Mouse (Mus musculus): ENCODE measurements at regions not wholly inside any gene's neighbourhood (a gene's known extent, or its start where the extent isn't known, plus 50 kb on each side); places are given as distances from the start of the nearest gene placed in this dataset.

GRCm38 (mm10) chr5:103360775-103361247, 64.2 kb upstream of the Ptpn13 start:
- TF ChIP-seq CTCF (IDR thresholded peaks at IDR 0.05; ENCODE audit: borderline replicate concordance, control insufficient read depth, extremely low read depth, insufficient read depth, low read length, poor library complexity) (no peak), POLR2A (IDR thresholded peaks at IDR 0.05; ENCODE audit: control insufficient read depth, extremely low read depth, insufficient read depth, low read length, poor library complexity) (no peak)

Measured in thymus, adult 2 months (tissue).